Mouse (Mus musculus): ENCODE data around the gene Vps41. TPM values are rescaled to one million over a fixed set of nuclear protein-coding genes. Genes with fewer than 3 reads are reported as not detected.
A peak's percentile ranks its signal among the peaks of the same experiment; 100 is the strongest.

Gene Vps41
- 10 to 100 TPM; 43.0 to 44.5 TPM for total RNA-seq (2021)
- long read RNA-seq, experiment 1, transcript Vps41-201 (29 exons, 3,199 nt) = major isoform, 51 of 82 reads
- long read RNA-seq, experiment 1, partial matches to known transcripts = 10 of 82 reads
- long read RNA-seq, experiment 1, other reads (novel, unspliced or antisense) = 21 of 82 reads
- long read RNA-seq, experiment 2, transcript Vps41-201 (29 exons, 3,199 nt) = major isoform, 68 of 80 reads
- long read RNA-seq, experiment 2, partial matches to known transcripts = 4 of 80 reads
- long read RNA-seq, experiment 2, other reads (novel, unspliced or antisense) = 8 of 80 reads

GRCm38 (mm10) chr13:18717185-18717584 lies at the start of gene Vps41:
Gene Vps41 (plus strand): TSS chr13:18717286.
- peak; percentile 21 to 59 for DNase-seq (ENCODE audit: low spot score in 2 of 2)

GRCm38 (mm10) chr13:18698518-18699065 lies 18.5 kb upstream of the Vps41 start:
- DNase-seq (ENCODE audit: low spot score in 2 of 2) = peak in 1 of 2 experiments; percentile 14

- no peak for DNase-seq (ENCODE audit: low spot score in 2 of 2)
Measured at GRCm38 (mm10) chr13:18711685-18712084, 5.4 kb upstream of the Vps41 start.

GRCm38 (mm10) chr13:18716707-18717106 lies 379 bp upstream of the Vps41 start:
- DNase-seq (ENCODE audit: low spot score in 2 of 2) = no peak

- DNase-seq (ENCODE audit: low spot score in 2 of 2) = no peak
Measured at GRCm38 (mm10) chr13:18718461-18718860, 1.4 kb downstream of the Vps41 start.

- DNase-seq (ENCODE audit: low spot score in 2 of 2) = no peak
Measured at GRCm38 (mm10) chr13:18730666-18731065, 13.6 kb downstream of the Vps41 start.

- DNase-seq (ENCODE audit: low spot score in 2 of 2) = no peak
Measured at GRCm38 (mm10) chr13:18736590-18736989, 19.5 kb downstream of the Vps41 start.

- DNase-seq (ENCODE audit: low spot score in 2 of 2) = no peak
Measured at GRCm38 (mm10) chr13:18743575-18744265, 26.6 kb downstream of the Vps41 start.

GRCm38 (mm10) chr13:18744266-18744652 lies 27.2 kb downstream of the Vps41 start:
- no peak for DNase-seq (ENCODE audit: low spot score in 2 of 2)

- DNase-seq (ENCODE audit: low spot score in 2 of 2) = no peak
Measured at GRCm38 (mm10) chr13:18757958-18758357, 40.9 kb downstream of the Vps41 start.

- no peak for DNase-seq (ENCODE audit: low spot score in 2 of 2)
Measured at GRCm38 (mm10) chr13:18759361-18760056, 42.4 kb downstream of the Vps41 start.

GRCm38 (mm10) chr13:18761452-18761851 lies 44.4 kb downstream of the Vps41 start:
- no peak for DNase-seq (ENCODE audit: low spot score in 2 of 2)

- no peak for DNase-seq (ENCODE audit: low spot score in 2 of 2)
Measured at GRCm38 (mm10) chr13:18767893-18768292, 50.8 kb downstream of the Vps41 start.

- no peak for DNase-seq (ENCODE audit: low spot score in 2 of 2)
Measured at GRCm38 (mm10) chr13:18768495-18768894, 51.4 kb downstream of the Vps41 start.

- no peak for DNase-seq (ENCODE audit: low spot score in 2 of 2)
Measured at GRCm38 (mm10) chr13:18773437-18774198, 56.5 kb downstream of the Vps41 start.

- no peak for DNase-seq (ENCODE audit: low spot score in 2 of 2)
Measured at GRCm38 (mm10) chr13:18781250-18781649, 64.2 kb downstream of the Vps41 start.

- DNase-seq (ENCODE audit: low spot score in 2 of 2) = no peak
Measured at GRCm38 (mm10) chr13:18785702-18786101, 68.6 kb downstream of the Vps41 start.

GRCm38 (mm10) chr13:18788040-18788439 lies 71.0 kb downstream of the Vps41 start:
- no peak for DNase-seq (ENCODE audit: low spot score in 2 of 2)

GRCm38 (mm10) chr13:18788689-18789088 lies 71.6 kb downstream of the Vps41 start:
- DNase-seq (ENCODE audit: low spot score in 2 of 2) = no peak

GRCm38 (mm10) chr13:18789662-18790061 lies 72.6 kb downstream of the Vps41 start:
- no peak for DNase-seq (ENCODE audit: low spot score in 2 of 2)

GRCm38 (mm10) chr13:18790086-18790485 lies 73.0 kb downstream of the Vps41 start:
- DNase-seq (ENCODE audit: low spot score in 2 of 2) = no peak

Data from gastrocnemius, postnatal 4 days (tissue).